Mouse (Mus musculus) lung, adult 18-20 months (tissue): ENCODE results near the gene Olfr653.

Source experiments
- DNase-seq, 2 experiments: peaks; one replicate each; pipeline ENCODE4 v3.0.0; 2022; ENCODE audit warnings: mixed read lengths in 2 of 2

The Olfr653 gene

DNA sequence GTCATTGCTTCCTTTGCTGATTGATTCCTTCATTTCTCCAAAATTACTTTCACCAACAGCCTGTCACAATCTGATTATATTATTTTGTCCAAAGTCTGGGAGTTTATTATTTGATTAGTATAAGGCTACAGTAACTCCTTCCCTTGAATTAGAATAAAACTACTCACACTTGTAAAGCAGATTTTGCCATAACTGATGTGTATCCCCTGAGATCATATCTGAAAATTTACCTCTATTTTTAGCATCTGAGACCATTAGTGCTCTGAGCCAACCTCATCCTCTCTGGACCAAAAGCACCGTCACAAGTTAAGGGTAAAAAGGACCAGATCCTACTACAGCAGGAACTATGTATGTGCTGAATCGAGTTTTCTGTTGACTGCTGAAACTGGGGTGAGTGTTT, at the start of gene Olfr653:
TSS of gene Olfr653 (plus strand) at position 301 of the 400 bp plus-strand sequence.
- no peak for DNase-seq

DNA sequence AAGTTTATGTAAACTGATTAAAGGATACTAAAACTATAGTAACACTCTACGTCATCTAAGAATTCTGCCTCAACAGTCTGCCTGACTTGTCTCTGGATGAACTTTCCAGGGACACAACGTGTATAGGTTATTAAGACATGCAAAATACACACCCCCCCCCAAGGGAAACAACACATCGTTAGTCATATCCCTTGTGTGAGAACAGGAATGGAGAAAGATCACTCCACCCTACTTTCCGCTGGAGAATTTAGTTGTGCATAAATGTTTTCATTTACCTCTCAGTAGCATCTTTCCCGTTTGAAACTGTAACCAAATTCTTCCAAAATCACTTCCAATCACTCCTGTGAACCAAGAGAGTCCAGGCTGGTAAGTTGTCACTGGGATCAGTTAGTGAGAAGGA, 27.3 kb upstream of the Olfr653 start, which contains the start of gene Olfr651:
TSS of gene Olfr651 (plus strand) at position 301 of the 400 bp plus-strand sequence.
- DNase-seq = no peak

DNA sequence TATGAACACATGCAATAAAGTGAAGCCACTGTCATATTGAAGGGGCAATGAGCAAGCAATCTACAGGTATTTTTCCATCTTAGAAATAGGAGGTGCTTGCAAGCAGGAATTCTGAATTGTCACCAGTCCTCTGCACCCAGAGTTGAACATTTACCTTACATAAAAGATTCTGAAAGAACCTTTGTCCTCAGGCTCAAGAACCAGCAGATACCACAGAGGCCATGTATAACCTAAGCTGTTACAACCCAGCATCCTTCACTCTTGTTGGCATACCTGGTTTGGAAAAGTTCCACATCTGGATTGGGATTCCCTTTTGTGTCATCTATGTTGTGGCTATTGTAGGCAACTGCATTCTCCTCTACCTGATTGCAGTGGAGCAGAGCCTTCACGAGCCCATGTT, 24.4 kb upstream of the Olfr653 start:
- DNase-seq = no peak

DNA sequence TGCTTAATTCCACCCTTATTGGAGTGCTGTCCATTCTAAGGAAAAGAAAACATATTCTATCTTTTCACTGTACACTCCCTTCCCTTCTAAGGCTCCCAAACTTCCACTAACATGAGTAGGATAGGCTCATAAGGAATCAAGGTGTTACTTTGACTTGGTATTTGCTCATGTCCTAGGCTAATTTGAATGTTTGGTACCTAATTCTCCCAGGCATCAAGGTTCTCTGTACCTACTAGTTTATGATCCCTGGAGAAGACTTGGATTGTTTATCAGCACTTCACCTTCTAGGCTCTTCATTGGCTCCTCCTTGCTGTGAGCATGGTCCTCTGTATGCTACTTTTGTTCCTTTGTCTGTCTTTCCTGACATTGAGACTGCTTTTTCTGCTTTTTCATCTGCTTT, 16.5 kb upstream of the Olfr653 start, which contains the start of gene Olfr652:
TSS of gene Olfr652 (plus strand) at position 301 of the 400 bp plus-strand sequence.
- no peak for DNase-seq

DNA sequence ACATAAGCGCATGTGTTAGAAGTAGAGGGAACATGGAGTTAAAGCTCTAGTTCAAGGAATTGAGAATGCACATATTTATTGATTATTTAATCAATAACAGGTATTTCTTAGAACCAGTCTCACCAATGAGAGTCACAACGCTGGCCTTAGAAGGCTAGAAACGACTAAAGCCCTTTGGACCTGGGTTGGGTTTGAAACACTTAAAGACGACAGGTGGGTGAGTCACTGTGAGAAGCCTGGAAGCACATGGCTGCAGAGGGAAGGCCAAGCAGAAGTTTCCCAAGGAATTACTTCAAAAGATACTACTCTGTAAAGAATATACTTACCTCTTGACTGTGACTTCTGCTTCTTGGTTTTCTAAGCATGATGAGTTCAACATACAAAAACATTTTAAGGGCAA, 3.7 kb downstream of the Olfr653 start:
- no peak for DNase-seq

DNA sequence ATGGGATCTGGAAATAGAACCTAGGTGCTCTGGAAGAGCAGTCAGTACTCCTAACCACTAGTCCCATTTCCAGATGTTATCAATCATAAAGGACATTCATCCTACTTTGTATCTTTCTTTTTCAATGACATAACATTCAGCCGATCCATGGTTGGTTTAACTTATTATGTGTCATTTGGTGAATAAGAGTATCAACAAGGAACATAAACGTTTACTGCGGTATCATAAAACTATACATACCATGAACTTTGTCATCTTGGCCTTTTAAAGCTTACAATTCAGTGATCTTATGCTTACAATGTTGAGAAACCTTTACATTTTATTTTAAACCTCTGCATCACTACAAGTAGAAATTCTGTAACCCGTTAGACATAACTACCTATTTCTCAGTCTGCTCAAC, 4.3 kb downstream of the Olfr653 start:
- DNase-seq = no peak

DNA sequence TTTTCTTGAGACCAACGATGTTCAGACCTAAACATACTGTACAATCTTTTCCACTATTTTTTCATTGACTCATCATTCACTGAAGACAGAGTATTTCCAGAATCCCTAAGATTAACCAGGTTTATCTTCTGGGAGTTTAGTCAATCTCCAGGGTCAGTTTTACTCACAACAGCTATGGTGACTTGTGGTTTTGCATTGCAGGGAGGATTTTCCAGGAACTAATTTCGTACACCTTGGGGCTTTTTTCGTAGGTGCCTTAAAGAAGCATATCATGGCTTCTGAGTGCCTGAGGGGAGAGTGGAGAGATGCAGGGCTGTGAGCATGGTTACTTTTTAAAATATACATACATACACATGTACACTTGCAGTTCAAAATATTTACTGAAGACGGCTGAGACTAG, 9.6 kb downstream of the Olfr653 start, which contains the start of gene Olfr654:
TSS of gene Olfr654 (plus strand) at position 301 of the 400 bp plus-strand sequence.
- no peak for DNase-seq

DNA sequence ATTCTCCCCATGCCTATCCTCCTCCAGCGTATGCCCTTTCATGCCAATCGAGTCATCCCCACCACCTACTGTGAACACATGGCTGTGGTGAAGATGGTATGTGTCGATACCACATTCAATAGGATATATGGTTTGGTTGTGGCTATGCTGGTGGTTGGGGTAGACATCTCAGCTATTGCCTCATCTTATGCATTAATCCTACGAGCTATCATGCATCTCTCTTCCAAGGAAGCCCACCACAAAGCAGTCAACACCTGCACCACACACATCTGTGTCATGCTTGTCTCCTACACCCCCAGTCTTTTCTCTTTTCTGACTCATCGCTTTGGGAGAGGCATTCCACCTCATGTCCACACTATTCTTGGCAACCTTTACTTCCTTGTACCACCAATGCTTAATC, 11.2 kb downstream of the Olfr653 start:
- DNase-seq = no peak

DNA sequence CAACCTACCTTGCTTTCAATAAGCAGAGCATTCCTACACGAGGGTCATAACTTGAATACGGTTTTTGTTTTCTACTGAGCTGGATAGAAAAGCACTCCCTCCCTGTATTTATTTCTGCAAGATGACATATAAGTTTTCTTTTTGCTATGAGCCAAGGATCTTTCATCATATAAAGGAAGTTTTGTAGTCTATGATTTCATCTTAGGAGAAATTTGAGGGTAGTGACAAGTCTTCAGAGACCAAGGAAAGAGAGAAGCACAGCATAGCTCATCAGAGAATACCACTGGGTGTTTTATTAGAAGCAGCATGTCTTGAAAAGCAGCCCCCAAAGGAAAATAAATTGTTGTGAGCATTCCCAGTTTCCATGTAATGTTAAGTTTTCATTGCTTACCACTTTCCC, 24.6 kb downstream of the Olfr653 start, which contains the start of gene Olfr655:
TSS of gene Olfr655 (minus strand) at position 101 of the 400 bp plus-strand sequence.
- DNase-seq = no peak

DNA sequence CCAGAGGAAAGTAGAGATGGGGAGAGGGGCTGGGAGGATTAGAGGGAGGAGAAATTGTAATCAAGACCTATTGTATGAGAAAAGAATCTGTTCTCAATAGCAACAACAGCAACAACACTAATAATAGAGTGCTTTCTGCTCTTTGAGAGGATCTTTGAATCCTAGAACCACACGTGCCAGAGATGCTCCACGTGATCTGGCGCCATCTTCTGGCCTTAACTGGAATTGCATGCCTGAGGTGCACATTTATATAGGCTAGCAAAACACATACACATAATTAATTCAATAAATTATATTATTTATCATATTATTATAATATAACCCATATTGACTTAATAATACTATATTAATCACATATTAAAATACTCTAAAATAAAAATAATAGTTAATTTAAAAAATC, 26.1 kb downstream of the Olfr653 start:
- DNase-seq = peak; percentile 6 to 13

DNA sequence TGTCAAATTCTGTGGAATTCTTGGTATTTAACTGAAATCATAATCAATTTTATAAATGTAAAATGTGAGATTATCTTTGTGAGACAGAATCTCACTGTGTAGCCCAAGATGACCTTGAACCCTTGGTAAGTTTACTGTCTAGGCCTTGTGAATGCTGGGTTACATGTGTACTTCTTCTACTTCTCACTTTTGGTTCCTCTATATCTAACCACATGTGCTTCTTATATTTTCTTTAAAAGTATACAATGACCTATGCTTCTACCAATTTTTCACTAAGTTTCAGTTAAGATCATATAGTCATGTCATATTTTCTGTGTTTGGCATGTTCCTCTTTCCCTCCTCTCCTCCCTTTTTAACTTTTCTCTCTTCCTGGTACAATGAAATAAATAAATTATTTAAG, 27.6 kb downstream of the Olfr653 start:
- DNase-seq = no peak

DNA sequence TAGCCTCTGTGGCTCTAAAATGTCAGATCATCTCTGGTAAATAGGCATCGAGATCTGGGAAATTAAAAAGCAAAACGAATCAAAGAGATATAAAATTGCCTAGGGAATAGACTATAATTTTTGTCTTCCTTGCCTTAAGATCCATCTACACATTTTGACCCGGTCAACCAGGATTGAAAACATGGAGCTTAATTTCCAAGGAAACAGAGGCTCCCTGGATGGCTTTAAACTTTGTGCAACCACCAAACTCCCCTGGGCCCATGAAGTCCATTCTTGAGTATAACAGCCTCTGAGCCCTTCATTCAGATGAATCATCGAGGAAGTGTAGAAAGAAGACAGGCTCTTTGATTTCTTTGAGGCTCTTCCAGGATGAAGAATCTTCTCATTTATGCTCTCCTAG, 36.5 kb downstream of the Olfr653 start, which contains the start of gene Olfr656:
TSS of gene Olfr656 (plus strand) at position 301 of the 400 bp plus-strand sequence.
- no peak for DNase-seq

DNA sequence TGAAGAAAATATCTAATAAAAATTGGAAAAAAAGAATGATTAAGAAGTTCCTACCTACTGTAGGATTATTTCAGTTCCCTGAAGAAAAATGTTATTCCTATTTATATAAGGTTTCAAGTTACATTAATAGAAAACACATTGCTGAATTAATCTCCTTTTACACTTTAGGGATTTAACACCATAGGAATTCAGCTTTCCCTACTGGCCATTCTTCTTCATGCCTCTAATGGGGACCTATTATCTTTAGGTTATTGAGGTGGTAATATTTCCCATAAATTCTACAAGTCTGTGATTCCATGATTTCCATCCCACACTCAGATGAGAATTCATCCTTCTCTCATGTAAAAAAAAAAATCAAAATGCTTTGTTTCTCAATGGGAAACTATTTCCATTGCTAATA, 47.4 kb downstream of the Olfr653 start, which contains the start of gene Olfr657:
TSS of gene Olfr657 (plus strand) at position 301 of the 400 bp plus-strand sequence.
- no peak for DNase-seq
